Mouse (Mus musculus): ENCODE results near the gene Kirrel2. TPM values are rescaled to one million over a fixed set of nuclear protein-coding genes. Genes with fewer than 3 reads are reported as not detected.

Kirrel2 gene
- total RNA-seq, 4 experiments from 2014 or later: not detected

- DNase-seq (ENCODE audit: low spot score in 2 of 2): no peak
Measured at GRCm38 (mm10) chr7:30453327-30453726, 4.2 kb downstream of the Kirrel2 start.

GRCm38 (mm10) chr7:30450241-30450640, 7.2 kb downstream of the Kirrel2 start:
- DNase-seq (ENCODE audit: low spot score in 2 of 2): no peak

GRCm38 (mm10) chr7:30444971-30445751, 12.3 kb downstream of the Kirrel2 start, which contains the start of gene Aplp1:
TSS of gene Aplp1 (minus strand) at chr7:30445535.
- DNase-seq (ENCODE audit: low spot score in 2 of 2): no peak

- DNase-seq (ENCODE audit: low spot score in 2 of 2): no peak
Measured at GRCm38 (mm10) chr7:30444154-30444970, 13.1 kb downstream of the Kirrel2 start.

- DNase-seq (ENCODE audit: low spot score in 2 of 2): no peak
Measured at GRCm38 (mm10) chr7:30443696-30444095, 13.8 kb downstream of the Kirrel2 start.

- no peak for DNase-seq (ENCODE audit: low spot score in 2 of 2)
Measured at GRCm38 (mm10) chr7:30440697-30441096, 16.8 kb downstream of the Kirrel2 start.

GRCm38 (mm10) chr7:30439734-30440133, 17.8 kb downstream of the Kirrel2 start:
- no peak for DNase-seq (ENCODE audit: low spot score in 2 of 2)

GRCm38 (mm10) chr7:30436879-30437278, 20.6 kb downstream of the Kirrel2 start:
- DNase-seq (ENCODE audit: low spot score in 2 of 2): no peak

- DNase-seq (ENCODE audit: low spot score in 2 of 2): no peak
Measured at GRCm38 (mm10) chr7:30435156-30435555, 22.3 kb downstream of the Kirrel2 start.

- DNase-seq (ENCODE audit: low spot score in 2 of 2): no peak
Measured at GRCm38 (mm10) chr7:30434701-30435100, 22.8 kb downstream of the Kirrel2 start.

GRCm38 (mm10) chr7:30434238-30434637, 23.3 kb downstream of the Kirrel2 start:
- DNase-seq (ENCODE audit: low spot score in 2 of 2): no peak

GRCm38 (mm10) chr7:30431793-30432192, 25.7 kb downstream of the Kirrel2 start:
- DNase-seq (ENCODE audit: low spot score in 2 of 2): peak; percentile 32 to 33

- DNase-seq (ENCODE audit: low spot score in 2 of 2): no peak
Measured at GRCm38 (mm10) chr7:30430191-30430590, 27.3 kb downstream of the Kirrel2 start.

GRCm38 (mm10) chr7:30429327-30429726, 28.2 kb downstream of the Kirrel2 start:
- DNase-seq (ENCODE audit: low spot score in 2 of 2): no peak

- DNase-seq (ENCODE audit: low spot score in 2 of 2): no peak
Measured at GRCm38 (mm10) chr7:30423071-30423641, 34.3 kb downstream of the Kirrel2 start.

GRCm38 (mm10) chr7:30422560-30422959, 34.9 kb downstream of the Kirrel2 start:
- no peak for DNase-seq (ENCODE audit: low spot score in 2 of 2)

- DNase-seq (ENCODE audit: low spot score in 2 of 2): peak; percentile 25 to 45
Measured at GRCm38 (mm10) chr7:30421890-30422435, 35.5 kb downstream of the Kirrel2 start.

GRCm38 (mm10) chr7:30421175-30421889, 36.2 kb downstream of the Kirrel2 start, which contains the start of gene Nfkbid:
TSS of gene Nfkbid (plus strand) at chr7:30421732.
- DNase-seq (ENCODE audit: low spot score in 2 of 2): peak in 1 of 2 experiments; percentile 18

- DNase-seq (ENCODE audit: low spot score in 2 of 2): no peak
Measured at GRCm38 (mm10) chr7:30420673-30421072, 36.8 kb downstream of the Kirrel2 start.

GRCm38 (mm10) chr7:30419561-30420499, 37.7 kb downstream of the Kirrel2 start, which contains the start of gene Hcst:
TSS of gene Hcst (minus strand) at chr7:30419854.
- no peak for DNase-seq (ENCODE audit: low spot score in 2 of 2)

All from gastrocnemius, adult 8-10 months (tissue).